Mouse (Mus musculus): ENCODE results near the gene Ptger2. TPM values are rescaled to one million over a fixed set of nuclear protein-coding genes. Genes with fewer than 3 reads are reported as not detected.

The Ptger2 gene
- polyA plus RNA-seq, 1 experiment from 2014 or later, result not detected

DNA sequence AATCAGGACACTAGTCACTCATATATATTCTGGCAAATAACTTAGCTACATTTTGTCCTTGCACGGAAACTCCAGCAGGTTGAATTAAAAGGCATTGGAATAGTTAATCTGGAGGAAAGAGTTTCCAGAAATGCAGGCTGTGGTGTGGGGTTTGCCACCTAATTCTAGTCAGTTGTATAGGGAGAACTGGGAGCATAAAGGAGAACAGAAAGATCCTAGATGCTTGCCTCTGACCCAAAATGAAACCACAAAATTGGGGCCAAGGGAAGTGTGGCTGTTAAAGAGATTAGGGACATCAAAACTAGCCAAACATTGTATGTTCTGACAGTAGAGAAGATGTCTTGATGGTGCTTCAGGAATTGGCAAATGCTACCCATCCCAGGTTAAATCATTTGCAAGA is 48.6 kb downstream of the Ptger2 start:
- Histone ChIP-seq H3K4me3 (ENCODE audit: low read depth, low read length) (no peak overlapping the region), H3K27me3 (ENCODE audit: control insufficient read depth, insufficient read depth, low read length) (no peaks in the 10 kb centered on the region), H3K4me1 (ENCODE audit: control insufficient read depth, insufficient read depth, low read length) (no peaks in the 10 kb centered on the region), H3K9ac (ENCODE audit: low read length) (no peak overlapping the region), H3K27ac (ENCODE audit: low read depth, low read length) (no peak overlapping the region), H3K36me3 (ENCODE audit: control insufficient read depth, insufficient read depth, low read length) (no peaks in the 10 kb centered on the region), H3K9me3 (ENCODE audit: control insufficient read depth, low read length) (no peaks in the 10 kb centered on the region), H3K4me2 (no peak overlapping the region)
- 88% methylated on average over 1 of the region's 1 CpGs for WGBS
- no peak for ATAC-seq (ENCODE audit: low FRiP score)
- DNase-seq (ENCODE audit: low spot score, missing footprints), result no peak

DNA sequence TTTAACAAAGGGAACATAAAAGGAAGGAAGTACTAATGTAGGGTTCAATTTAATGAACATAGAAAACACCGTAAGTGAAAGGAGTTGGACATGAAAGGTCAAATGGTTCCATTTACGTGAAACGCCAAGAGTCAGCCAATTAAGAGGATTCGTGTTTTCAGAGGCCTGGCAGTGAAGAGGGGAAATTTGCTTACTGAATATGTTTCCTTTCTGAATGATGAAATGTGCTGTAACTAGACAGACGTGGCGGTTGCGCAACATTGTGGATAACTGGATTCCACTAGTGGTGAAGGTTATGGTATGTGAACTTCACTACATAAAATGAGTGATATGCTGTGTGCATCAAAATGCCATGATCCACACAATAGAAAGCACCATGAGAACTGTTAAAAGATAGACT is 50.1 kb downstream of the Ptger2 start:
- Histone ChIP-seq H3K9me3 (ENCODE audit: control insufficient read depth, low read length) (no peaks in the 10 kb centered on the region), H3K4me2 (no peak overlapping the region), H3K36me3 (ENCODE audit: control insufficient read depth, insufficient read depth, low read length) (no peaks in the 10 kb centered on the region), H3K27ac (ENCODE audit: low read depth, low read length) (no peak overlapping the region), H3K4me1 (ENCODE audit: control insufficient read depth, insufficient read depth, low read length) (no peaks in the 10 kb centered on the region), H3K9ac (ENCODE audit: low read length) (no peak overlapping the region), H3K27me3 (ENCODE audit: control insufficient read depth, insufficient read depth, low read length) (no peaks in the 10 kb centered on the region), H3K4me3 (ENCODE audit: low read depth, low read length) (no peak overlapping the region)
- ATAC-seq (ENCODE audit: low FRiP score), result no peak
- 90% methylated on average over 7 of the region's 7 CpGs for WGBS
- DNase-seq (ENCODE audit: low spot score, missing footprints), result no peak

DNA sequence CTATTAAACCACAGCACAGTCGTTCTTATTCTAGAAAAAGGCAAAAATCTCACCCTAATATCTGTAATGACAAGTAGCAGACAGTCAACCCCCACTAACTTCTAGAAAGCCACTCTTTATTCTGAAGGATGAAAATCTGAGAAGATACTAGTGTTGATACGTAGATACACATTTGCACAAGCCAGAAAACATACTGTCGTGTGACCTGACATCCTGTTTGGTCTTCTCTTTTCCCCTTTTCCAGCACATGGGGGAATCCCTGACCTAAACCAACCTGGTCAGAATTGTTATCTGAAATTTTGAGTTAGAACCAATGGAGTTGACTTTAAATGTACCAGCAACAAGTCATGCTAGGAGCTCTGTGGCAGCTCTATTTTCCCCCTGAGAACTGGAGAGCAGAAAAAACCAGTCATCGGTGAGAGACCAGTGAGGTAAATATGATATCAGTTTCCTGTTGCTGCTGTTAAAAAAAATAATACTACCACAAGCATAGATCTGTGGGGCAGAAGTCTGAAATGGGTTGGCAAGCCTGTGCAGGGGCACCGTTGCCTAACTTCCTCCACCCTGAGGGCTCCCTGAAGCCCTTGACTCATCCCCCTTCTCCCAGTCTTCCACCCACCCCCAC is 53.0 kb downstream of the Ptger2 start:
- Histone ChIP-seq H3K9ac (ENCODE audit: low read length) (no peak overlapping the region), H3K9me3 (ENCODE audit: control insufficient read depth, low read length) (no peaks in the 10 kb centered on the region), H3K36me3 (ENCODE audit: control insufficient read depth, insufficient read depth, low read length) (no peaks in the 10 kb centered on the region), H3K4me2 (no peak overlapping the region), H3K27ac (ENCODE audit: low read depth, low read length) (no peak overlapping the region), H3K4me1 (ENCODE audit: control insufficient read depth, insufficient read depth, low read length) (no peaks in the 10 kb centered on the region), H3K27me3 (ENCODE audit: control insufficient read depth, insufficient read depth, low read length) (no peaks in the 10 kb centered on the region), H3K4me3 (ENCODE audit: low read depth, low read length) (no peak overlapping the region)
- WGBS, result 86% methylated on average over 5 of the region's 5 CpGs
- ATAC-seq (ENCODE audit: low FRiP score) (no peak), DNase-seq (ENCODE audit: low spot score, missing footprints) (no peak)

DNA sequence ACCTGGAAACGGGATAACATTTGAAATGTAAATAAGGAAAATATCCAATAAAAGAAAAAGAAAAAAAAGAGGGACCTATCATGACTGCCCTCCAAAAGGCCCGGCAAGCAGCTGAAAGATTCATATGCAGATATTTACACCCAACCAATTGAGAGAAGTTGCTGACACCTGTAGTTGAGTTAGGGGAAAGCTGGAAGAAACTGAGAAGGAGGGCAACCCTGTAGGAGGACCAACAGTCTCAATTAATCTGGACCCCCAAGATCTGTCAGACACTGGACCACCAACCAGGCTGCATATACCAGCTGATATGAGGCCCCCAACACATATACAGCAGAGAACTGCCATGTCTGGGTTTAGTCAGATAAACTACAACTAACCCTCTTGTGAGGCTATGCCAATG is 60.1 kb downstream of the Ptger2 start:
- WGBS, result 68% methylated on average over 2 of the region's 2 CpGs
- no peaks in the 10 kb centered on the region for H3K9me3 ChIP-seq (ENCODE audit: control insufficient read depth, low read length)
- no peaks in the 10 kb centered on the region for H3K36me3 ChIP-seq (ENCODE audit: control insufficient read depth, insufficient read depth, low read length)
- H3K27me3 ChIP-seq (ENCODE audit: control insufficient read depth, insufficient read depth, low read length), result no peaks in the 10 kb centered on the region
- ATAC-seq (ENCODE audit: low FRiP score) (no peak), DNase-seq (ENCODE audit: low spot score, missing footprints) (no peak)
- H3K4me3 ChIP-seq (ENCODE audit: low read depth, low read length), result no peak overlapping the region
- H3K9ac ChIP-seq (ENCODE audit: low read length), result no peak overlapping the region
- H3K4me1 ChIP-seq (ENCODE audit: control insufficient read depth, insufficient read depth, low read length), result no peaks in the 10 kb centered on the region
- H3K27ac ChIP-seq (ENCODE audit: low read depth, low read length), result no peak overlapping the region
- no peak overlapping the region for H3K4me2 ChIP-seq

DNA sequence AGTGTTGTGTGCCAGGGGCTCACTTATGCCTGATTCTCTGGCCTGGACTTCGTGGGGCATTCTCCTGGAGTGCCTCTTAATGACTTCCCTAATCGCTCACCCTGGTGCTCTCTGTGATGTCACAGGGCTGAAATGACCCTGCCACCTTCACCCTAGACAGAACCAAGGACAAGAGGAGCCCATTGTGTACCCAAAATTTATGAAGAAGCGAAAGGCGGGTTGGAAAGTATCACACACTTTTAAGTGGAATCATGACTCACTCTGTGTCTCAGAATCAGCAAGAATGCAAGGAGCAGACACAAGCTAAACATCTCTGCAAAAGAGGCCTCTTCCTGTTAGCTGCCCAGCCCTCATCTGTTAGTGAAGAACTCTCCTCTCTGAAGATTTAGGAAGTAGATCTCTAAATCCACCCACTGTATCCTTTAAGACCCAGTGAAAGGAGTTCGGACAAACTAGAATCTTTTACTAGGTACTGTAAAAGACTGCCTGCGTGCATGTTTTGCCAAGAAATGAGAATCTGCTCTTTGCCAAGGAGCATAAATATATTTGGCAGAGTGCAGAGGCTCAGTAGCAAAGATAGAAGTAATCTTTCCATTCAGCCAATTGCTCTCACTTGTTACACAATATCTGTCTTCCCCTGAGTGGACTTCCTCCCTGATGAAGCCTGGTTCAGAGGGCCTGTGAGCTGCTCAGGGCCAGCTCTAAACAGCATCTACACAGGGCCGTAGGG is 61.9 kb downstream of the Ptger2 start:
- Histone ChIP-seq H3K9ac (ENCODE audit: low read length) (no peak overlapping the region), H3K27me3 (ENCODE audit: control insufficient read depth, insufficient read depth, low read length) (no peaks in the 10 kb centered on the region), H3K27ac (ENCODE audit: low read depth, low read length) (no peak overlapping the region), H3K4me2 (no peak overlapping the region), H3K9me3 (ENCODE audit: control insufficient read depth, low read length) (no peaks in the 10 kb centered on the region), H3K4me1 (ENCODE audit: control insufficient read depth, insufficient read depth, low read length) (no peaks in the 10 kb centered on the region), H3K4me3 (ENCODE audit: low read depth, low read length) (no peak overlapping the region), H3K36me3 (ENCODE audit: control insufficient read depth, insufficient read depth, low read length) (no peaks in the 10 kb centered on the region)
- DNase-seq (ENCODE audit: low spot score, missing footprints) (no peak), ATAC-seq (ENCODE audit: low FRiP score) (no peak)
- 79% methylated on average over 7 of the region's 7 CpGs for WGBS

DNA sequence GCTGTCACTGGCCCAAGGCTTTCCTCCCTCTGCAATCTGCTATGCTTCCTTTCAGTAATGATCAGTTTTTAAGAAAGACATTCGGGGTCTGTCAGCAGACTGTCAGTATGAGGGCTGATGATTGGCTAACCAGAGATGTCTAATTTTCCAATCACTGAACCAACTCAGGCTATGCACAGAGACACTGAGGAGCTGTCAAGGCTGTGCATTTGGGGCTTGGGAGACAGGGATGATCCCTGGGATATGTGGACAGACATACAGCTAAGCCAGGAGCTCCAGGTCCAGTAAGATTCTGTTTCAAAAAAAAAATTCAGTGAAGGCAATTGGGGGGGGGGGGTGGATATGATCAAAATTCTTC is 62.4 kb downstream of the Ptger2 start:
- DNase-seq (ENCODE audit: low spot score, missing footprints) (no peak), ATAC-seq (ENCODE audit: low FRiP score) (no peak)
- H3K4me2 ChIP-seq, result no peak overlapping the region
- 93% methylated on average over 1 of the region's 1 CpGs for WGBS
- H3K27me3 ChIP-seq (ENCODE audit: control insufficient read depth, insufficient read depth, low read length), result no peaks in the 10 kb centered on the region
- no peak overlapping the region for H3K27ac ChIP-seq (ENCODE audit: low read depth, low read length)
- H3K4me1 ChIP-seq (ENCODE audit: control insufficient read depth, insufficient read depth, low read length), result no peaks in the 10 kb centered on the region
- H3K4me3 ChIP-seq (ENCODE audit: low read depth, low read length), result no peak overlapping the region
- no peaks in the 10 kb centered on the region for H3K36me3 ChIP-seq (ENCODE audit: control insufficient read depth, insufficient read depth, low read length)
- H3K9me3 ChIP-seq (ENCODE audit: control insufficient read depth, low read length), result no peaks in the 10 kb centered on the region
- H3K9ac ChIP-seq (ENCODE audit: low read length), result no peak overlapping the region

DNA sequence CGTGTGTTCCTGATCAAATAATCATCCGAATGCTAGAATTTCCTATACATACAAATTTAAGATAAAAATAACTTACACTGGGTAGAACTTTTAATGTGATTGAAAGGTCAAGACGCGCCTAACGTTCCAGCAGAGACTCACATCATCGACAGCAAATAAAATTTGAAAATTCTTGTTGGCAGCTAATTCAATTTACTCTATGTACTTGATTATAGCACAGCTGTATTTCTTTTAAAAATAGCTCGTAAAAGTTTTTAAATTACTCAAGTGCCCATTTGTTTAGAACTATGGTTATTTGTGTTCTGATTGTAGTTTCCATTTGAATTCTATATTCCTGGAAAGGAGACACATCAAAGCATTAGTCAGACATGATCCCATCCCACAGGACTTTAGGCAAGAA is 63.1 kb downstream of the Ptger2 start:
- Histone ChIP-seq H3K36me3 (ENCODE audit: control insufficient read depth, insufficient read depth, low read length) (no peaks in the 10 kb centered on the region), H3K27ac (ENCODE audit: low read depth, low read length) (no peak overlapping the region), H3K4me2 (no peak overlapping the region), H3K4me3 (ENCODE audit: low read depth, low read length) (no peak overlapping the region), H3K27me3 (ENCODE audit: control insufficient read depth, insufficient read depth, low read length) (no peaks in the 10 kb centered on the region), H3K9me3 (ENCODE audit: control insufficient read depth, low read length) (no peaks in the 10 kb centered on the region), H3K4me1 (ENCODE audit: control insufficient read depth, insufficient read depth, low read length) (no peaks in the 10 kb centered on the region), H3K9ac (ENCODE audit: low read length) (no peak overlapping the region)
- ATAC-seq (ENCODE audit: low FRiP score), result no peak
- 90% methylated on average over 7 of the region's 7 CpGs for WGBS
- DNase-seq (ENCODE audit: low spot score, missing footprints), result no peak

MicroRNA genes within 50 kb of the gene (microRNA counts, 519-probe panel; counts per million panel counts)
- microRNA mmu-miR-327, result not detected

Small RNAs within 50 kb of the gene (microRNA-seq; reads per million reads assigned to microRNA genes)
- gene Mir327, result not detected

Other genes starting within 250 kb of the Ptger2 start
- gene Gm8267, start 237.9 kb upstream of the Ptger2 start, polyA plus RNA-seq (2014; fragmentation: Nextera tagmentation; extraction: Ambion mirVana), result not detected in 2 replicates
- not detected in 2 replicates for gene Ptgdr, start 128.8 kb upstream of the Ptger2 start, polyA plus RNA-seq (2014; fragmentation: Nextera tagmentation; extraction: Ambion mirVana)
- gene Gpr137c, start 231.5 kb downstream of the Ptger2 start, polyA plus RNA-seq (2014; fragmentation: Nextera tagmentation; extraction: Ambion mirVana), result 7.6 and 7.8 TPM in 2 replicates
- gene Txndc16, start 232.1 kb downstream of the Ptger2 start, polyA plus RNA-seq (2014; fragmentation: Nextera tagmentation; extraction: Ambion mirVana), result 23.5 and 24.6 TPM in 2 replicates

All from midbrain, embryonic 11.5 days (tissue).